8 mouse cellular contexts compared by ENCODE assay signal in genomic region chr16:50432062-50432878, GRCm38 (mm10). TPM values are rescaled to one million over a fixed set of nuclear protein-coding genes. Genes with fewer than 3 reads are reported as not detected.
DNase-seq lines count a peak whose midpoint lies in the region; ATAC-seq and TF ChIP-seq lines count a peak whose summit lies in the region.

TSS of gene Bbx (minus strand) at chr16:50432390.

- peak within 1 kb of the TSS; percentile 98 for H3K4me2 ChIP-seq in embryonic facial prominence, embryonic 14.5 days (ENCODE audit: low read depth, low read length)
- H3K4me2 ChIP-seq in limb, embryonic 13.5 days (replicated peaks), result peak within 1 kb of the TSS; percentile 98
- peak within 1 kb of the TSS; percentile 97 for H3K4me2 ChIP-seq in midbrain, embryonic 16.5 days (ENCODE audit: low read length)

- peak; percentile 18; the same call in 1 of the 2 replicates for TF ChIP-seq CTCF in heart, adult 2 months (IDR thresholded peaks at IDR 0.05)

- H3K4me3 ChIP-seq in embryonic facial prominence, embryonic 14.5 days (ENCODE audit: low read depth, low read length), result peak within 1 kb of the TSS; percentile 94
- peak within 1 kb of the TSS; percentile 95 for H3K4me3 ChIP-seq in heart, adult 2 months
- peak within 1 kb of the TSS; percentile 89 for H3K4me3 ChIP-seq in limb, embryonic 13.5 days
- H3K4me3 ChIP-seq in midbrain, embryonic 16.5 days (ENCODE audit: low read depth, low read length), result peak within 1 kb of the TSS; percentile 92

- no peak for TF ChIP-seq EP300 in heart, adult 2 months (IDR thresholded peaks at IDR 0.05; ENCODE audit: insufficient read depth, low read depth, low read length)

- no peaks in the 10 kb centered on the region for H3K9me3 ChIP-seq in embryonic facial prominence, embryonic 14.5 days (ENCODE audit: control insufficient read depth, low read length)
- H3K9me3 ChIP-seq in limb, embryonic 13.5 days, result no peaks in the 10 kb centered on the region
- no peaks in the 10 kb centered on the region for H3K9me3 ChIP-seq in midbrain, embryonic 16.5 days (replicated peaks; ENCODE audit: control insufficient read depth, low read length, poor library complexity, severe bottlenecking)

- 2% methylated on average over 40 of the region's 55 CpGs for WGBS in embryonic facial prominence, embryonic 14.5 days
- under 1% methylated on average over 55 of the region's 55 CpGs for WGBS in heart, adult 2 months
- under 1% methylated on average over 47 of the region's 55 CpGs for WGBS in limb, embryonic 13.5 days
- under 1% methylated on average over 55 of the region's 55 CpGs for WGBS in midbrain, embryonic 16.5 days

- H3K27ac ChIP-seq in embryonic facial prominence, embryonic 14.5 days (replicated peaks; ENCODE audit: low read depth, low read length), result peak within 1 kb of the TSS; percentile 98
- H3K27ac ChIP-seq in heart, adult 2 months, result peak within 1 kb of the TSS; percentile 95
- H3K27ac ChIP-seq in limb, embryonic 13.5 days, result peak within 1 kb of the TSS; percentile 98
- H3K27ac ChIP-seq in midbrain, embryonic 16.5 days (ENCODE audit: low read length), result peak within 1 kb of the TSS; percentile 84

- no peaks in the 10 kb centered on the region for H3K27me3 ChIP-seq in embryonic facial prominence, embryonic 14.5 days (replicated peaks; ENCODE audit: control insufficient read depth, insufficient read depth, low read length)
- H3K27me3 ChIP-seq in heart, adult 2 months (ENCODE audit: control insufficient read depth, insufficient read depth, low read length), result no peaks in the 10 kb centered on the region
- no peaks in the 10 kb centered on the region for H3K27me3 ChIP-seq in limb, embryonic 13.5 days
- H3K27me3 ChIP-seq in midbrain, embryonic 16.5 days (ENCODE audit: control insufficient read depth, insufficient read depth, low read depth, low read length), result no peaks in the 10 kb centered on the region

- intact Hi-C loops in heart, adult 2 months (cut with DNase I), result loop anchor here (1.0 to 5.0 kb wide), 4 partner anchors 50 to 321 kb away; no protein-coding TSS in a partner anchor

- peaks cover 1% of the 10 kb centered on the region; the same call in 1 of the 2 replicates for H3K36me3 ChIP-seq in embryonic facial prominence, embryonic 14.5 days (ENCODE audit: control insufficient read depth, insufficient read depth, low read length)
- no peaks in the 10 kb centered on the region for H3K36me3 ChIP-seq in heart, adult 2 months (ENCODE audit: control insufficient read depth, insufficient read depth, low read length)
- H3K36me3 ChIP-seq in limb, embryonic 13.5 days, result no peaks in the 10 kb centered on the region
- no peaks in the 10 kb centered on the region for H3K36me3 ChIP-seq in midbrain, embryonic 16.5 days (ENCODE audit: control insufficient read depth, insufficient read depth, low read length)

- no peaks in the 10 kb centered on the region for H3K79me2 ChIP-seq in heart, adult 2 months (replicated peaks; ENCODE audit: control insufficient read depth, insufficient read depth, low read length)

- peaks cover 11% of the 10 kb centered on the region for H3K4me1 ChIP-seq in embryonic facial prominence, embryonic 14.5 days (ENCODE audit: control insufficient read depth, insufficient read depth, low read length)
- peaks cover 2% of the 10 kb centered on the region; the same call in 1 of the 2 replicates for H3K4me1 ChIP-seq in heart, adult 2 months (ENCODE audit: control insufficient read depth, insufficient read depth, low read length)
- peaks cover 6% of the 10 kb centered on the region; the same call in 1 of the 2 replicates for H3K4me1 ChIP-seq in limb, embryonic 13.5 days
- H3K4me1 ChIP-seq in midbrain, embryonic 16.5 days (ENCODE audit: control insufficient read depth, insufficient read depth, low read length), result peaks cover 6% of the 10 kb centered on the region

- peak within 1 kb of the TSS; percentile 91 for H3K9ac ChIP-seq in embryonic facial prominence, embryonic 14.5 days (ENCODE audit: low read depth, low read length)
- peak within 1 kb of the TSS; percentile 66 for H3K9ac ChIP-seq in heart, adult 2 months (ENCODE audit: low read depth, low read length)
- H3K9ac ChIP-seq in limb, embryonic 13.5 days, result peak within 1 kb of the TSS; percentile 92
- H3K9ac ChIP-seq in midbrain, embryonic 16.5 days (ENCODE audit: low read depth, low read length), result peak within 1 kb of the TSS; percentile 84

- DNase-seq in 3T3-L1 (ENCODE audit: low read depth, low spot score), result peak; percentile 96
- peak; percentile 85 to 87 for DNase-seq in adrenal gland, postnatal 4 days (ENCODE audit: low spot score in 2 of 2)
- DNase-seq in embryonic facial prominence, embryonic 14.5 days (ENCODE audit: low spot score), result peak; percentile 95
- peak; percentile 99 for DNase-seq in heart, adult 2 months
- peak; percentile 98 to 99 for DNase-seq in kidney, adult 8-10 months
- DNase-seq in spleen, postnatal 10 days (ENCODE audit: low spot score in 2 of 2), result peak; percentile 91 to 93

- ATAC-seq in embryonic facial prominence, embryonic 14.5 days (ENCODE audit: low read depth), result peak; percentile 99
- peak; percentile 97 for ATAC-seq in limb, embryonic 13.5 days (ENCODE audit: low FRiP score, low read depth)
- ATAC-seq in midbrain, embryonic 16.5 days, result peak; percentile 99

- TF ChIP-seq POLR2A in heart, adult 2 months (IDR thresholded peaks at IDR 0.05; ENCODE audit: insufficient read depth, low read depth, low read length), result peak; percentile 93

RNA-seq across cellular contexts. Expression of gene Bbx, which starts in this region (rescaled TPM):
- total RNA-seq in adrenal gland, postnatal 4 days (2021), result 10 to 100 TPM; 46.5 to 49.4 TPM
- 28.5 and 32.1 TPM in 2 replicates for polyA plus RNA-seq in embryonic facial prominence, embryonic 14.5 days (2014; fragmentation: Nextera tagmentation; extraction: Ambion mirVana)
- 10 to 100 TPM; 13.4 to 14.7 TPM for total RNA-seq in heart, adult 2 months (2021)
- polyA plus RNA-seq in heart, adult 2 months (2012; rRNA removed), result 3.6 and 7.4 TPM in 2 replicates
- 52.9 and 54.4 TPM in 2 replicates for polyA plus RNA-seq in limb, embryonic 13.5 days (2015; fragmentation: Nextera tagmentation; extraction: Ambion mirVana)
- 14.7 and 17.9 TPM in 2 replicates for polyA plus RNA-seq in midbrain, embryonic 16.5 days (2015; fragmentation: Nextera tagmentation; extraction: Ambion mirVana)

Comparison
In these comparisons a context has a peak if more than half of its experiments do, and no peak if none do; other contexts are left out.
1. Peak in every context shown above with its lines: DNase-seq, ATAC-seq, H3K4me3 ChIP-seq and H3K27ac ChIP-seq.